Mouse (Mus musculus): ENCODE data around the gene Fam71f2.

DNA sequence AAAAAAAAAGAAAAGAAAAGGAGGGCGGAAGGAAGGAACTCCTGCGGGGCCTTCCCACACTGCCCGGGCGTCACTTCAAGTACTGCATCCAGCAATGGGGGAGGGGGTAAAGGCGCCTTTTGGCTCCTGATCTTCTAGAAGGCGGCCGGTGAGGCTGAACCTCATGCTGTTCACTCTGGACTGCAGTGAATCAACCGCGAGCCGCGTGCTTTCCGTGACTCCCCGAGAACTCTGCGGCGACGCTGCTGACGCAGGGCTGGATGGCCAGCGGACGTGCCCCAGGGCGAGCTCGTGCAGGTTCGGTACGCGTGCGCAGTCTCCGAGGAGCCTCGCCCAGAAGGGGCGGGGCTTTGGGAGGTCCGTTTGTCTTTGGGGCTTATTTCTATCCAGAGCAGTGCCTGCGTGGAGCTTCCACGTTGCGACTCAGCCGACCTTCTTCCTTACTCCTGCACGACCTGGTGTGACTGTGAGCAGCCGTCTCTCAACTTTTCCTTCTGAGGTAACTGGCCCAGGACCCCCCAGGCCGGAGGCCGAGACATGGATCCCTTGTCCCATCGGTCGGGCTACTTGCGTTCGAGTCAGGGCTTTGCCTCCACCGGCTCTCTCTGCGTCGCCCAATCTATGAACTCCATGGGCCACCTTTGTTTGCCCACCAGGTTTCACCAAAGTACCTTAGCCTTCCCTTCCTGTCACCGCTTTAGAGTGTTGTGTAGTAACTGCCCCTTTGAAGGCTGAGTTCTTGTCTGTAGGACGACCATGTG is 6.9 kb upstream of the Fam71f2 start, which contains the start of gene Hilpda:
- no peak for TF ChIP-seq CTCF (conservative IDR thresholded peaks at IDR 0.05; ENCODE audit: low read length)
- no peak for TF ChIP-seq NANOG (IDR thresholded peaks at IDR 0.05; ENCODE audit: borderline replicate concordance, low read length)
